Mouse (Mus musculus): ENCODE results near the gene Nup160.

- TF ChIP-seq CTCF (IDR thresholded peaks at IDR 0.05; ENCODE audit: low read depth), result no peak
- TF ChIP-seq EP300 (IDR thresholded peaks at IDR 0.05; ENCODE audit: low read depth), result no peak
These were observed 62.9 kb downstream of the Nup160 start for GRCm38 (mm10) chr2:90739921-90740320.
